Mouse (Mus musculus): ENCODE data around the gene Trabd2b.
A peak's percentile ranks its signal among the peaks of the same experiment; 100 is the strongest.

The Trabd2b gene

GRCm38 (mm10) chr4:114500317-114500716 lies 93.8 kb downstream of the Trabd2b start:
- DNase-seq, result no peak

GRCm38 (mm10) chr4:114501048-114501447 lies 94.5 kb downstream of the Trabd2b start:
- no peak for DNase-seq

- no peak for DNase-seq
Measured at GRCm38 (mm10) chr4:114501611-114502010, 95.1 kb downstream of the Trabd2b start.

GRCm38 (mm10) chr4:114504227-114505041 lies 97.9 kb downstream of the Trabd2b start:
- peak in 1 of 2 experiments; percentile 15 for DNase-seq

DNA sequence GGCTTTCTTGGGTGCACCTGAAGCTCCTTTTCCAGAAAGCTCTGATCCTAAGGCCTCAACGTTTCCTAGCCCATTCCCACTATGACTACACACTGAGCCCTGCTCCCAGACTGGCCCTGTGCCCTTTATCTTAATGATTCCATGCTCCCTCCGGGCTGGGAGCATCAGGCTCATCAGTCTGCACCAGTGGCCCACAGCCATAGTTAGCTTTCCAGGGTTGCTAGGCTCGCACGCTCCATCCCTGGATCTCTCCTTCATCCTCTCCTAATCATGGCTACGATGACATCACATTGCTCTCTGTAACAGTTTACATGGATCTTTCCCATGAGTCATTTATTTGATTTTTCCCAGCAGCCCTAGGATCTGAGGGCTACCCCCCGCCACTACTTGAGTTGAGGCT lies 103.1 kb downstream of the Trabd2b start:
- DNase-seq, result no peak

DNA sequence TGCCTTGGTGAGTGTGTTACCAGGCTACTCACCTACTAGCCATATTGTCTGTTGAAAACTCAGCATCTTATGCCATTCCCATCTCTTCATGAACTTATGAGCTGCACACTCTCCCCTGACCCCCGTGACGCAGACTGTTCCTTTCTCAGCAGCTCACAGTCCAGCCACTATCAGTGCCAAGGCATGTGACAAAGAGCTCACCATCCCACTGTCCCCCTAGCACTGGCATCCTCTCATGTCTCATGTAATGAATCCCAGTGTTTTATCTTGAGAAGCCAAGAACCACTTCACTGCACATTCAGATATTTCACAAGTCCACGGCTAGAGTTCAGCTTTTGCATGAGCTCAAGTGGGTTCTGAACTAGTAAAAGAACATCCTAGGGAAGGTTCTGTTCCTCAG lies 105.1 kb downstream of the Trabd2b start:
- no peak for DNase-seq

- DNase-seq, result no peak
Measured at GRCm38 (mm10) chr4:114513149-114513548, 106.6 kb downstream of the Trabd2b start.

DNA sequence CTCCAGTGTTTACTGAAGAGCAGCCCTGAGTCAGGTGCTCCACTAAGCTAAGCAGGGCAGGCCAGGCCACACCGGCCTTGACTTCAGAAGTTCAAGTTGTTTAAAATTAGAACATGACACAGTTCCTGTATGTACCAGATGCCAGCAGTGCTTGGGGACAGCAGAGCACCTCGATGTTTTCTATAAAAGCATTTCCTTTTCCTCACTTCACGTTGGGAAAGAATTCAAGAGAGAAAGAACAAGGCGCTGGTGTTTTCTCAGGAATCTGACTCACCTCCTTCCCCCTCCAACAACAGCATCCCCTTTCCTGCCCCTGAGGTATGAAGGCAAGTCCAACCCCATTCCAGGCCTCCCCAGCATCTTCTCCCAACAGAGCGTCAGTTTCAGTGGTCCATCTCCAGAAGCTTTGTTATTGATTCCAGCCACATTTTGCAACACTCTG lies 108.8 kb downstream of the Trabd2b start:
- DNase-seq, result no peak

- no peak for DNase-seq
Measured at GRCm38 (mm10) chr4:114516651-114517050, 110.1 kb downstream of the Trabd2b start.

DNA sequence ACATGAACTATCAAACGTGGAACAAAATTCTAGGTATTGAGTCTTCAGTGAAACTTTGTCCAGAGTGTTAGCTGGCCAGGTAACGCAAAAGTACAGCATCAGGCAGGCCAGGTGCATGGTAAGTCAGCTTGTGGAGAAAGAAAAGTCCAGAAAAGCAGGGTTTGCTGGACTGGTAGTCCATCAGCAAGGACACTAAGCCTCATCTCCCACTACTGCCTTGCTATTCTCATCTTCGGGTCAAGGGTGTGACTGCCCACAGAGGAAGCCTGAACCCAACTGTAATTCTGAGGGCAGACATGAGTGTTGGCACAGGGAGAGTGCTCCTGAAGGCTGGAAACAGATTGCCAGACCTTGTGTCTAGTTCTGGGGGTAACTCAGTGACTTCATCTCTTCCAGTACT lies 111.5 kb downstream of the Trabd2b start:
- DNase-seq, result no peak

GRCm38 (mm10) chr4:114518571-114518970 lies 112.0 kb downstream of the Trabd2b start:
- no peak for DNase-seq

DNA sequence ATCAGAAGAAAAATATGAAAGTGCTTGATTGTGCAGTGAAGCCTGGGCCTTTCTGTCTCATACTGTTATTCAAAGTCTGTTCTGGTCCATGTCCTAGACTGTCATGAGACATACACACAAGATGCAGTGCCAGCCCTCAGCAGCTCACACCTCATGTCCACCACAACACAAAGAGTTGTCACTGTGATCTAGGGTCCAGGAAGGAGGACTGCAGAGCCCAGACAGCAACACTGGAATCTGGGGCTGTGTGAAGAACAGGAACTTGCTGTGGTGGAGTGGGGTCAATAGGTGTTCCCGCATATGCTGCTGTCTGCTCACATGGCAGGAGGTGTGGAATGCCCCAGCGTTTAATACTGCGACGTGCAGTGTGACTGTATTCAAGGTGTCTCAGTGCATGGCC lies 112.8 kb downstream of the Trabd2b start:
- DNase-seq, result no peak

DNA sequence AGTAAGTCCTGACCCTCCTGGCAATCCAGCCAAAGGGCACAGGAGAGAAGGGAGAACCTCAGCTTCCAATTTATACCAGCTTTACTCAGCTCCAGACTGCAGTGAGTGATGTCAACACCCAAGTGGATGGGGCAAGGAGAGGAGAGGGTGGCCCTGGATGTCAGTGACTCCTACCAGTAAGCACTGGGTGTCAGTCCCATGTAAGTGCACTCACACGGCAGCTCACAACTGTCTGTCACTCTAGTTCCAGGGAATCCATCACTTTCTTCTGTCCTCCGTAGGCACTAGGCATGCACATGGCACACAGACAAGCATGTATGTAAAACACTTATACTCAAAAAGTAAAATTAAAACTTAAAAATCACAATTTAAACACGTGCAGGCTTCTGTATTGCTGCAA lies 113.4 kb downstream of the Trabd2b start:
- no peak for DNase-seq

GRCm38 (mm10) chr4:114523335-114524188 lies 117.0 kb downstream of the Trabd2b start:
- DNase-seq, result no peak

DNA sequence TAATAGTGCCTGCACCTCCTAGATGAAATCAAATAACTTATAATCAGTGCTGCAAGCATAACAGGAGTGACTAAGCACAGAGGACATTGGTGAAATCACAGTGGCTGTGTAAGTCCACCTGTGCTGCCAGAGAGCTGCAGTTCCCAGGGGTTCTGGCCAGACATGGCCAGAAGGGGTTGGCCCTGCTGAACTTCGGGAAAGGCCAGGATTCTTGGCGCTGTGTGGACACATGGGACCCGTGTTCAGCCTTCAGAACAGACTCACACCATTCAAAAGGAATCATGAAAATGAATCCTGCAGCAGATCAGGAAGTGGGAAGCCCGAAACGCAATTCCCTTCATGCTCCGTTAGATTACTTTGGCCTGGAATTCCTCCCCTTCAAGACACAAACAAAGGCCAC lies 125.1 kb downstream of the Trabd2b start:
- no peak for DNase-seq

DNA sequence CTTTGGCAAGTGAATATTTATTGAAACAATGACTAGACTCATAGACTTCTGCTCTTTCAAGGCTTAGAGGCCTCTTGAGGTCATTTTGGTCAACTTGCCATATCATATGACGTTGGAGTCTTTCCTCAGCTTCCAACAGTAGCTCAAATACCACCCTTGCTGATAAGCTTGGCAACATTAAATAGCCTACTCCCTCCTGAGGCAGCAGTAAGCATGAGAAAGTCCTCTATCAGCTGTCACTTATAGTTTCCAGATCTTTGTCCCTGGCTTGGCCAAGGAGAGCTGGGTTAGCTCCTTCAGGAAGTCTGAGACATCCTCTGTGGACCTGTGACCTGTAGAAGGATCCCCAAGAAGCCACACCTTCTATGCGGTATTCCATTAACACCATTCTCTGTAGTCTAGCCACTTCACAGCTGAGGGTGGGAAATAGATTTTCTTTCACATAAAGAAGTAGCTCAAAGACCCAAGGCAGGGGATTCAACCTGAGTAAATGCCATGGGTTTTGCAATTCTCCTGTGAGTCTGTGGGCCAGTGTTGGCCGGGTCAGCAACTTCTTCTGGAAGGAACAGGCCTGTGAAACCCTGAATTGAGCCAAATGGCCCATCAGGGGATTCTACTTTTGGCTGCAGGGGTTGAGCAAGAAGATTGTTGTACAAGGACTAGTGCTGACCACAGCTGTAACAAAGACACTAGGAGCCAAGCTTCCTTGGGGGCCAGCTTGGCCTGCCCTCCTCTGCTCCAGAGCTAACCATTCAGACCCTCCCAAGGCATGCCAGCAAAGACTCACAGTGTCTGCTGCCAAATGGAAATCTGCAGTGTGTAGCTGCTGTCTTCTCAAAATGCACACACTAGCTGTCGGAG lies 127.6 kb downstream of the Trabd2b start:
- DNase-seq, result no peak

DNA sequence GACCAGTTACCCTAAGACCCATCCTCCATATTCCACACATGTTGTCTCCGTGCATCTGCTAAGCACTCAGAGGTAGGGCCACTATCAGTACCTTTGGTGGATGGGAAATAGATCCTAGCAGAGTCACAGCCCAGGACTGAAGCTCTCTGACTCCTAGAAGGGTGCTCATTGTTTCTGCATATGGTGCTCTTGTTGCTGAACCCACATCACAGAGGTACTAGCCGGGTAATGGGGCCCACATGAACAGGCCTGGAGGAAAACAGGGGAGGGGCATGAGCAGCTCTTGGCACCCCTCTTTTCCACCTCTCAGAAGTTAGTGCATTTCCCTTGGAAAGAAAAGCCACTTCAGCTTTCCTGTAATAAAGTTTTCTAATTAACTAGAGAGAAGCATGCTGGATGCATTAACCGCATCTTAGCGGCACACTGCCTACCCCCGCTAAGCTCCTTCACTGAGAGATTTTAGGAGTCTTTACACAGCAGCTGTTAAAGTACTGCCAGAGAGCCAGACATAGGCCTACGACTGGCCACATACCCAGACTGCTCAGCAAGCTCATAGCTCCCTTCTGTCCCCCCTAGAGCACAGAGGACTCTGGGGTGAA lies 131.0 kb downstream of the Trabd2b start:
- no peak for DNase-seq

DNA sequence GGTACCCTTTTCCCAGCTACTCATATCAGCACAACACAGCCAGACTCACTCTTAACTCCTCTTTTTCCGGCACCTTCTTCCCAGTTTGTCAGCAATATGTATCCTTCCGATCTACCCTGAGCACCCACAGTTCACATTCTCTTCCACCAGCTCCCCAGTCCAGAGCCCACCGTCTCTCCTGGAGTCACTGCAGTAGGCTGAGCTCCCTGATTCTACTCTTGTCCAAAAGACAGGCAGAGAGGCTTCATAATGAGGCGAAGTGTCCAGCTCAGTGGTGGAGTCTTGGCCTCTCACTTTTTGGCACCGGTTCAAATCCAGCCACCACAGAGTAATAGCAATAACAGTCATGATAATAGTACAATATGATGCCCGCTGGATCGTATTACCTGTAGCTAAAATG lies 133.5 kb downstream of the Trabd2b start:
- no peak for DNase-seq

DNA sequence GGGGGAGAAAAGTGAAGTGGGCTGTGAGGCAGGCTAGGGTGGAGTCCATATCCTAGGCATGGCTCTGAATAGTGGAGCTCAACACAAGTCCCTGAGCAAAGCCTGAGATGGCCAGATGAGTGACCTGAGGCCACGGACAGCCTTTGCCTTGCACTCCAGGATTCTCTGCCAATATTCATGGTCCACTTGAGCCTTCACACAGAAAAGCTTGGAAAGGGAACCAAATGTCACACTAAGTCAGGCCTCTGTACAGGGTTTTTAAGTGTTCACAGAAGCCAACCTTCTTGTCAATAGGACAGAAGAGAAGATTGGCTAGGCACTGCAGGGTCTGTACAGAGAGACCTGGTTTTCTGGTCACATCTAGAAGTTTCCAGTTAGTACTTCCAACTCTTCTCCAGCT lies 134.7 kb downstream of the Trabd2b start:
- DNase-seq, result no peak

GRCm38 (mm10) chr4:114542136-114542535 lies 135.6 kb downstream of the Trabd2b start:
- DNase-seq, result no peak

DNA sequence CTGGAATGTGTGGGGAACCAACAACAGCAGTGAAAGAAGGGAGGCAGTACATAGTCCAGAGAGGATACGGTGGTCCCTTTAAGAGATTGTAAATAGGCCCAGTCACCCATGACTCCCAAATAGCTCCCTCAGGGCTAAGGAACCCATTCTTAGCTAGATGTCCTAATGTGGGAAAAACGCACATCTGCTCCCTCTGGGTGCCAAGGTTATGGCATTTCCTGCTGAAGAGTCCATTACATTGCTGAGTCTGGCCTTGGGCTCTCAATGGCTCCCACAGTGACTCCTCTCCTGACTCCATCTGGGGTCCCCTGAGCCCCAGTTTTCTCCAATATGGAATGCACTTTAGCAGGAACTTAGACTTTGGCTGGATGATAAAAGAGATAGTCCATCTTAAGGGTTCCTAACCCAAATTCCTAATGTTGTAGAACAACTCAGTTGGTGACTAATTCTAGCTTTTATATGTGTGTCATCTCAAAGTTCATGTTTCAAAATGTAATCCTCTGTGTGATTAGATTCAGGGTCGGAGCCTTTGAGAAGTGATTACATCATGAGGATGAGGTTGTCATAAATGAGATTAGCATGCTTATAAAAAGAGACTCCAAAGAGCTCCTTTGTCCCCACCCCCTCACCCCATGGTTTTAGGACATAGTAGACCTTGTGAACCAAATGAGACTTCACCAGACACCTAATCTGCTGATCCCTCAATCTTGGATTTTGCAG lies 139.1 kb downstream of the Trabd2b start:
- DNase-seq, result no peak

Measured in cerebellum, postnatal 25 days (tissue).